Mouse (Mus musculus) left cerebral cortex, adult 18-20 months (tissue): ENCODE results near the gene Khdc3. TPM values are rescaled to one million over a fixed set of nuclear protein-coding genes. Genes with fewer than 3 reads are reported as not detected.
"Not testable (repeated sequence)": the region's sequence is repeated elsewhere in the genome, so short reads cannot be mapped to it uniquely, and the experiment has no call there.

Source experiments
- DNase-seq, 2 experiments: peaks; one replicate each; pipeline ENCODE4 v3.0.0; 2021 to 2022; ENCODE audit warnings: low spot score in 2 of 2, mixed read lengths in 1 of 2
- total RNA-seq, 2 experiments: library from RNA; stranded (reverse); gene quantifications; 2 replicates each; pipeline ENCODE4 v1.2.3; 2021

Khdc3 gene
- total RNA-seq, 2 experiments from 2014 or later: 1.7 to 2.3 TPM

DNA sequence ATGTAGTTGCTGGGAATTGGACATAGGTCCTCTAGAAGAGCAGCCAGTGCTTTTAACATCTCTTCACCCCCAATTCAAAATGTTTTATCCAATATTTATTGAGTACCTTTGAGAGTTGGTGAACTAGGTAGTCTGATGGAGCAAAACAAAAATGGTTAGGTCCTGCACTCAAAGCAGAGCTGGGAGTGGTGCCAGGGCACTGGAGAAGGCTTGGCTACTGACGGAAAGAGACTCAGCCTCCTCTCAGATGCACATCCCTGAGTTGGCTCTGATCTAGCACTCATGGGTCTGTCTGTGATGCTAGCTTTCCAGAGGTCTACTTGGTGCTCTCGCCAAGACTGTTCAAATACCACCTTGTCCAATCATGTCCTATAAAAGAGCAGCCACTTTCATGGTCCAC is 3.7 kb upstream of the Khdc3 start:
- DNase-seq: no peak

DNA sequence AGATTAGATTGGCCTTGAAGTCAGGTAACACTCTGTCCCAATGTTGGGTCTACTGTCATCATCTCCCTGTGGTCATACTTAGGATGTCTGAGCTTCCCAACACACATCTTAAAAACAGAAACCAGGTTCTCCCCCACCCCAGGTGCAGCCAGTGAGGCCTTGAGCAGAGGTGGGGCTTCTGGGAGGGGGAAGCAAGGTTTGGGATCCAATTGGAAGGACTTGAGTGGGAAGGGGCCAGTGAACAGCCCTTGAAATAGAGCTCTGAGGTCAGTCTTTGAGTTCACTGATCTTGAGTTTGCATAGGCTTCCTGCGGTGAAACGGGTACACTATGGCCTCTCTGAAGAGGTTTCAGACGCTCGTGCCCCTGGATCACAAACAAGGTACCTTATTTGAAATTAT is 545 bp downstream of the Khdc3 start, which contains the start of gene Gm20509:
Gm20509 (plus strand) TSS at position 290 of the 400 bp plus-strand sequence.
- DNase-seq: no peak

DNA sequence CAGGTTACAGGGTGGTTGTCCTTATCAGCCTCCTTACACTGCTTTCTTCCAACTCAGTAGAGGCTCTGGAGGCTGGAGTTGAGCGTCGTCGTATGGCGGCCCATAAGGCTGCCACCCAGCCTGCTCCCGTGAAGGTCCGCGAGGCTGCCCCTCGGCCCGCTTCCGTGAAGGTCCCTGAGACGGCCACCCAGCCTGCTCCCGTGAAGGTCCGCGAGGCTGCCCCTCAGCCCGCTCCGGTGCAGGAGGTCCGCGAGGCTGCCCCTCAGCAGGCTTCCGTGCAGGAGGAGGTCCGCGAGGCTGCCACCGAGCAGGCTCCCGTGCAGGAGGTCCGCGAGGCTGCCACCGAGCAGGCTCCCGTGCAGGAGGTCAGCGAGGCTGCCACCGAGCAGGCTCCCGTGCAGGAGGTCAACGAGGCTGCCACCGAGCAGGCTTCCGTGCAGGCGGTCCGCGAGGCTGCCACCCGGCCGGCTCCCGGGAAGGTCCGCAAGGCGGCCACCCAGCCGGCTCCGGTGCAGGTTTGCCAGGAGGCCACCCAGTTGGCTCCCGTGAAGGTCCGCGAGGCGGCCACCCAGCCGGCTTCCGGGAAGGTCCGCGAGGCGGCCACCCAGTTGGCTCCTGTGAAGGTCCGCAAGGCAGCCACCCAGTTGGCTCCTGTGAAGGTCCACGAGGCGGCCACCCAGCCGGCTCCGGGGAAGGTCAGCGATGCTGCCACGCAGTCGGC is 1.7 kb downstream of the Khdc3 start:
- DNase-seq: peak in 1 of 2 experiments; percentile 17

DNA sequence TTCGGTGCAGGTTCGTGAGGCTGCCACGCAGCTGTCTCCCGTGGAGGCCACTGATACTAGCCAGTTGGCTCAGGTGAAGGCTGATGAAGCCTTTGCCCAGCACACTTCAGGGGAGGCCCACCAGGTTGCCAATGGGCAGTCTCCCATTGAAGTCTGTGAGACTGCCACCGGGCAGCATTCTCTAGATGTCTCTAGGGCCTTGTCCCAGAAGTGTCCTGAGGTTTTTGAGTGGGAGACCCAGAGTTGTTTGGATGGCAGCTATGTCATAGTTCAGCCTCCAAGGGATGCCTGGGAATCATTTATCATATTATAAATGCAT is 2.2 kb downstream of the Khdc3 start:
- DNase-seq: no peak

DNA sequence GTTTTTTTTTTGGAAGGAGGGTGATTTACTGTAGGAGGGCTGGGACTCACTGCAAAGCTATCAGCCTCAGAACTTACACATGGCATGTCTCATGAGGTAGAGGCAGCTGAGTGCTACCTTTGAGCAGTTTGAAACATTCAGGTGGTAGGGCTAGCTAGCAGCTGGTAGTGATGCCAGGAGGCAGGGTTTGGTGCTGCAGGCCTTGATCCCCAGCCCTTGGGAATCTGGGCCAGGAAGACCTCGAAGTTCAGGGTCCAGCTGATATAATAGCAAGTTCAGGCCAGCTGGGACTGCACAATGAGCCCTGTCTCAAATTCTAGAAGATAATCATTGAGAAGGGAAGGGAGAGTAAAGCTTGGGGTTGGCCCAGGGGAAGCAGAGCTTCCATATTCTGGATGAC is 3.5 kb downstream of the Khdc3 start:
- no peak for DNase-seq

DNA sequence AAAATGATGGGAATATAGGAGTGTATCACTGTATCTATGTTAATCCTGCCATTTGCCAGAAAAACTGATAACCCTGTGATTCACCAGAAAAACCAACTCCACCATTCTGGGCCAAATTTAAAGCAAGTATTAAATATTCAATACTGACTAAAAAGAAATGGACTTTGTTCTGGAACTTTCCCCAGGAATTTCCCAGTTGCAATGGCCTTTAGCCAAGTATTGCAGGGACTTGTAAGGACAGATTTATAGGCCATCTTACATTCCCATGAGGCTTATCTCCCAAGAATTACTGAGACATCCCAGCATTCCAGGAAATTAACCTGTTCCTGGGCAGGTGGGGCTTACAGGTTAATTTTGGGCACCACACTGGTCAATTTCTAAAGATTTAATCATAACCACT is 4.1 kb downstream of the Khdc3 start:
- DNase-seq: no peak

DNA sequence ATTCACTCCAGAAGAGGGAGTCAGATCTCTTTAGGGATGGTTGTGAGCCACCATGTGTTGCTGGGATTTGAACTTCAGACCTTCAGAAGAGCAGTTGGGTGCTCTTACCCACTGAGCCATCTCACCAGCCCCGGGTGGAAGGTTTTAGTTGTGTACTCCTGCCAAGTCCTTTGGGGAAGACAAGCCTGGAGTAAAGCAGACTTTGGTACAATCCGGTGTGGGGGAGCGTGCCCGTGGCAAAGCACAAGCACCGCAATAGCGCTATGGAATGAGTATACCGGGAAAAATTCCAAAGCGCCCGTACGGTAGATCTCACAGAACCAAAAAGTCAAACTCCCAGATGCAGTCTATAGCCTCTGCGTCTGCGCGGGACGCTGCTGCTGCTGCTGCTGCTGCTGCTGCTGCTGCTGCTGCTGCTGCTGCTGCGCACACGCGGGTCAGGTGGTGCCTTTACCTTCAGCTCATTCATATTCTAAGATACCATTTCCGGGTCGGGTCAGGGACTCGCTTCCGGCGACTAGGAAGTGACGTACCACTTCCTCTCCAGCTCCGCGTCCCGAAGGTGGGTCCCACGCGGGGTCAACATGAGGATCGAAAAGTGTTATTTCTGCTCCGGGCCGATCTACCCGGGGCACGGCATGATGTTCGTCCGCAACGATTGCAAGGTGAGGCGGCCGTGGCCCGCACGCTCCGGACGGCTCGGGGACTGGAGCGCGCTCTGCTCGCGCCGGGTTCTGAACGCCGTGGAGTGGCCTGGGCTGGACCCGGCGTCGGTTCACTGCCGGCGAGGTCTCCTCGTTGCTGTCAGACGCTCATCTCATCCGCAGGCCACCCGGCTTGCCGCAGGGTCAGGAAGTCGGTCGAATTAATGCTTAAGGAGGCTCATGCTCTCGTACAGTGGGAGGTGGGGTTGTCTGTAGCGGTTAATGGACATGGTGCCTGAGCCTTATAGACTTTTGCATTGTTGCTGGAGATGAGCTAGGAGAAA is 11.6 kb downstream of the Khdc3 start, which contains the start of gene Rsl24d1:
Rsl24d1 (plus strand) TSS at position 508 of the 988 bp plus-strand sequence.
- DNase-seq: peak; percentile 88 to 94

DNA sequence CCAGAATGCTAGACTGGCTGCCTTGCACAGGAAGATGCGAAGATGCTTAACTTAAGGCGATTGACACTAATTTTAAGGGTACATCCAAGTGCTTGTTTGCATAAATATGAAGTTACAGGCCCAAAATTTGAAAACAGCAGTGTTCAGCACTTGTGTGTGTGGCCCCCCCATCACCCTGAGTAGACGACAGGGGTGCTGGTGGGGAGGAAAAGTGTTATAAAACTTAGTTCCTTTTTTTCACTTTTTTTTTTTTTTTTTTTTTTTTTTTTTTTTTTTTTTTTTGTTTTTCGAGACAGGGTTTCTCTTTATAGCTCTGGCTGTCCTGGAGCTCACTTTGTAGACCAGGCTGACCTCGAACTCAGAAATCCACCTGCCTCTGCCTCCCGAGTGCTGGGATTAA is 15.1 kb downstream of the Khdc3 start:
- not testable (repeated sequence) for DNase-seq

DNA sequence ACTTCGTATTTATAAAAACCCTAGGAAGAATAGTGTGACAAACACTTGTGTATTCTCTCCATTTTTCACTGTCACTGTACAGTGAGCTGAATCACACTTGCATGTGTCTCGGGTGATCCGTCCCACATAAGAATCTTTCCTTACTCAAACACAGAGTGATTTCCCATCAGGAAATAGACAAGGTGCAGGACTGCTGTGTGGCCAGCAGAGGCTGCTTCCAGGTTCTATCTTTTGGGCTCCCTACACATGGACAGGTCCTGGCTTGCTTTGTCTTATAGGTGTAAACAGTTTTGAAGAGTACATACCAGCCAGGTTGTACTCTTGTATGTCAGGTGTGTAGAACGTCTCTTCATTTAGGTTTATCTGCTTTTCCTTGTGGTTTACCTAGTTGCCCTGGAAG is 16.4 kb downstream of the Khdc3 start:
- no peak for DNase-seq

DNA sequence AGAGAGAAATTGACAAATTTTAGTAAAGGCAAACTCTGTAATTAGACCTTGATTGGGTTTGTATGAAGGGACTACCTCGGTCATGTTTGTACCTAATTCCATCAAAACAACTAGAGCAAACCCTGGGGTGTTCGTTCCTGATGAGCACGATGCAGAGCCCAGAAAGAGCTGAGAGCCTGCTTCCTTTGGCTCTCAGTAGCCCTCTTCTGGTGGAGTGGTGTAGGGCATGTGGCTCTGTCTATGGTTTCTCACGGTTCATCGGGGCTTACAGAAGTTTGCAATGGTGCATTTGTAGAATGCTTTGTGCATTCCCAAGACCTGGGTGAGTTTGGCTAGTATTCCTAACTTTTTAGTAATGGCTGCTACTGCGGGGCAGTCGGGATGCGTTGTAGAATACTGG is 20.1 kb downstream of the Khdc3 start:
- DNase-seq: peak; percentile 27 to 31

DNA sequence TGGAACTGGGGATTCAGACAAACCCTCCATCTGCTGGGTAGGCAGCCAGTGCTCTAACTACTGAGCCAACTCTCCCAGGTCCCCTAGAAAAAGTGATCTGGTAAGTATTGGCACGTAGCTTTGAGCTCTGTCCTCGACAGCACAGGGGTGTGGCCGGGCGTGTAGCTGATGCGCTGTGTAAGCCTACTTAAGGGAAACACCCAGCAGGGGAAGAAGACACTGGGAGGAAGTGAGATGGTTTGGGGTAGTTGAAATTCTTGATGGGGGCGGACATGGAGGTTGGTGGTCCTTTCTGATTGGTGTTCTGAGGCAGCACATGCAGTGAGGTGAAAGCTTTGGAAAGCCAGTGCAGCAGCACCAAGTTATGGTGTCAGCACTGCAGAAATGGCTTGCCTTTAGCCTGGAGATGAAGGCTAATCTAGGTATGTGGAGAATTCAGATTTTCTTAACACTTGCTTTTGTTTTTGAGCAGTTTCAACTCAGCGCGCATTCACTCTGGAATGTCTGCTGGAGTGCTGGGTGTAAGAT is 23.5 kb downstream of the Khdc3 start:
- no peak for DNase-seq

DNA sequence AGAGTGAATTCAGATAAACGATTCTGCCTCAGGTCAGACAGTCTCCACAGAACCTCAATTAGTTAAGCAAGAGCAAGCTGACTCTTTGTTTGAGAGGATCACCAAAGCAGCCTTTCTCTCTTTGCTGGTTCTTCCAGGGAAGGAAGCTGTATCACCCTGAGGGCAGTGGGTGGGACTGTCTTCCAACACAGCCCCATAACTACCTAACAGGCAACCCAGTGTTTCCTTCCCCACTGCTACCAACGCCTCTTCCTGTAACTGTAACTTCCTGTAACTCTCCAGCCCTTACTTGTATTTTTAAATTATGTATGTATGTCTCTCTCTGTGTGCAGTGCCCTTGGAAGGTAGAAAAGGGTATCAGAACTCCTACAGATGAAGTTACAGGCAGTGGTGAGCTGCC is 25.8 kb downstream of the Khdc3 start:
- no peak for DNase-seq

DNA sequence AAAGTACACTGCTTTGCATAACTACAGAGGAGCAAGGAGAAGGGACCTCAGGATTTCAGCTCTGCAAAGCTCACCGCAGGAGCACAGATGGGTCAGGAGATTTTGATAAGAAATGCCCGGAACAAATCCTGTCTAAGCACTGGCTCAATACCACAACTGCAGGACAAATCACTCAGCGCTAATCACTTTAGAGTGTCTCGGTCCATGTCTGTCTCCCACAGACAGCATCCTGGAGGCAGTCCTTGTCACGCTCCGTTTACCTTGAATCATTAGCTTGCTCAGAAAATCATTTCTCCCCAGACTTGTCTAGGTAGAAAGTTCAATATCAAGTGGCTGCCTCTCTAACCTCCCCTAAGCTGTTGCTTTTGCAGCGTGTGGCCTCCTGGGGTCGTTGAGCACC is 28.2 kb downstream of the Khdc3 start:
- no peak for DNase-seq

DNA sequence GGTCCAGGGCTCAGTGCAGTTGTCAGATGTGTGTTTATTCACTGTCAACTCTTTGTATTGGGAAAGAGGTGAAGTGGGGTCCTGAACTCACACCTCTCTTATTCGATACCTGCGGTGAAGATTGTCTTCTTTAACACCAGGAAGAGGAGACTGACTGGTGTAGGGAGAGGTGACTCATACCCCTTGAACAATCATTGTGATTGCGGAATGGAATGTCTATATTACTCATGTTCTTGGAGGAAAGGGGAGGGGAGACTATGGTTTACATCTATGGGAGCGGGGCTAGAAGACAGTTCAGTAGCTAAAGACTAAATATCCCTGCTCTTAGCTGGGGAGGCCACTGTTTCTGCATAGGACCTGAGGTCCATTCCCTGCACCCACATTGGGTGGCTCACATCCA is 28.9 kb downstream of the Khdc3 start:
- DNase-seq: no peak

DNA sequence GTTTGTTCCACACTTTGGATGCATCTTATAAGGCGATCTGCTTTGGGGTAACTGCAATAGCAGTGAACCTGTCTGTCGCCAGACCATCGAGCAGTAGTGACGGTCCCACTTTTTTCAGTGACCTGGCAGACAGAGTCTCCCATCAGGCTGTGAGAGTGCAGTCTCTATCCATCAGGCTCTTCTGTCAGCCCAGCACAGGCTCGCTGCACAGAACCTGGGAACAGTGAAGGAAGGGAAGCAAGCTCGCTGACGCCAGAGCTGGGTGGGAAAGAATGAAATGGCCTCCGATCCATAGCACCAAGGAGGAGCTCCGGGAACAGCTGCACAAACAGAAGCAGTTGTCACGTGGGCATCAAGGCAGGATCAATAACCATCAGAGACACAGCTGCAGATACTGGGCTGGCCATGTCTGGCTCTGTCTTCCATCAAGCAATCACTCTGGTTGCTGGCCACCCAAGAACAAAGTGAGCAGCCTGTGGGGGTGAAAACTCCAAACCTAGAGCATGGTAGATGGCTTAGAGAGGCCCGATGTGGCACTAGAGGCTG is 35.8 kb downstream of the Khdc3 start:
- DNase-seq: no peak

Other genes starting within 250 kb of the Khdc3 start
- gene Pygo1, start 176.2 kb upstream of the Khdc3 start, total RNA-seq: 10 to 100 TPM; 18.6 to 19.5 TPM
- gene Dyx1c1, start 143.1 kb upstream of the Khdc3 start, total RNA-seq: 1 to 10 TPM; 1.8 to 2.2 TPM
- gene Gm44503, start 143.0 kb upstream of the Khdc3 start, total RNA-seq: not detected
- gene Ccpg1os, start 116.5 kb upstream of the Khdc3 start, total RNA-seq: 1 to 10 TPM; 9.1 to 9.5 TPM
- gene Ccpg1, start 116.4 kb upstream of the Khdc3 start, total RNA-seq: 100 to 1,000 TPM; 115 to 120 TPM
- 10 to 100 TPM; 12.4 to 13.5 TPM for gene Pigb, start 61.5 kb upstream of the Khdc3 start, total RNA-seq
- 1 to 10 TPM; 8.2 to 8.4 TPM for gene Rab27a, start 57.0 kb upstream of the Khdc3 start, total RNA-seq
- under 1 TPM in 1 of 2 experiments, not detected in 1; 0.49 TPM for gene Gm20509, start 634 bp downstream of the Khdc3 start, total RNA-seq
- 10 to 100 TPM; 53.4 to 60.5 TPM for gene Rsl24d1, start 11.6 kb downstream of the Khdc3 start, total RNA-seq